Mouse (Mus musculus) C2C12 (cell line): Measurements from ENCODE around the gene Stpg4.

Experiments used
- CTCF ChIP-seq: IDR thresholded peaks from one replicate; pipeline ENCODE4 v1.5.1; 2011; ENCODE audit not compliant: control insufficient read depth, insufficient read depth, insufficient read length
- FOSL1 ChIP-seq: IDR thresholded peaks from one replicate; pipeline ENCODE4 v1.8.0; 2011; ENCODE audit warnings: mild to moderate bottlenecking, low read length; ENCODE audit not compliant: poor library complexity, insufficient read depth, severe bottlenecking
- MAX ChIP-seq: IDR thresholded peaks from one replicate; pipeline ENCODE4 v1.6.1; 2011; ENCODE audit warnings: mild to moderate bottlenecking, control low read depth
- MYOD1 ChIP-seq: IDR thresholded peaks from one replicate; pipeline ENCODE4 v1.6.1; 2011; ENCODE audit warnings: low read depth; ENCODE audit not compliant: control insufficient read depth, insufficient read length
- MYOG ChIP-seq: IDR thresholded peaks from one replicate; pipeline ENCODE4 v1.6.1; 2011; ENCODE audit not compliant: control insufficient read depth, insufficient read length; ENCODE audit errors: extremely low read depth
- USF1 ChIP-seq: IDR thresholded peaks from one replicate; pipeline ENCODE4 v1.6.1; 2011; ENCODE audit warnings: low read depth, mild to moderate bottlenecking, control low read depth, moderate library complexity

- TF ChIP-seq CTCF = no peak
- TF ChIP-seq USF1 = no peak
- no peak for TF ChIP-seq MYOD1
- no peak for TF ChIP-seq MAX
- no peak for TF ChIP-seq MYOG
- TF ChIP-seq FOSL1 = no peak
Observed at GRCm38 (mm10) chr17:87387068-87387467, 40.5 kb downstream of the Stpg4 start.
